Mouse (Mus musculus): ENCODE measurements around the gene Gm20806. TPM values are rescaled to one million over a fixed set of nuclear protein-coding genes. Genes with fewer than 3 reads are reported as not detected.
"Not testable (repeated sequence)": the region's sequence is repeated elsewhere in the genome, so short reads cannot be mapped to it uniquely, and the experiment has no call there.

Gm20806 gene
- not detected for total RNA-seq (2022)

DNA sequence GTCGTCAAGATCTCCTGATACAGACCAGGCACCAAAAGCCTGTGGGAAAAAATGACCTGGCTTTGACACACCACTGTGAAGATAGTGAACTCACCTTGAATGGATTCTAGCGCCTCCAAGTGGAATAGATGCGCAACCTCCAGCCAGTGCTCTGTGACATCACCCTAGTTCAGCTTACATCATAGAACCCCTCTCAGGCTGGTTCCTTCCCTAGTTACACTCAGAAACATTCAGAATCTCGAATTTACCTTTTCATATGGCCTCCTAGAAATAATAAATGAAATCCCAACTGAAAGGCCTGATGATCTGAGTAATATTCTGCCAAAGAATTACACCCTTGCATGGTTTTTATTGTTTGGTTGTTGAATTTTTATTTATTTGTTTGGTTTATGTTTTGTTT lies at the start of gene Gm20806:
Gene Gm20806 (minus strand): TSS at position 101 of the 400 bp plus-strand sequence.
- not testable (repeated sequence) for DNase-seq (ENCODE audit: low spot score in 2 of 2)
